Mouse (Mus musculus) forebrain, embryonic 12.5 days (tissue): ENCODE results near the gene Trim2. TPM values are rescaled to one million over a fixed set of nuclear protein-coding genes. Genes with fewer than 3 reads are reported as not detected.

Experiments
- ATAC-seq: fragments of 200-750 bp; cut with Nextera tagmentation; 2 replicates; pipeline ENCODE4 v1.8.0; 2017; ENCODE audit warnings: moderate TSS enrichment; ENCODE audit not compliant: low FRiP score
- H3K27ac ChIP-seq: fragments of 300-500 bp; sonication (generic); 2 replicates; pipeline ENCODE4 v1.5.1; 2016; ENCODE audit warnings: mild to moderate bottlenecking
- H3K27me3 ChIP-seq: fragments of 300-500 bp; sonication (generic); 2 replicates; pipeline ENCODE4 v1.6.1; 2016; ENCODE audit warnings: mild to moderate bottlenecking
- H3K36me3 ChIP-seq: fragments of 300-500 bp; sonication (generic); replicated peaks from 2 replicates; pipeline ENCODE4 v1.6.1; 2016; ENCODE audit warnings: mild to moderate bottlenecking
- H3K4me1 ChIP-seq: fragments of 300-500 bp; sonication (generic); 2 replicates; pipeline ENCODE4 v1.6.1; 2016
- H3K4me2 ChIP-seq: fragments of 300-500 bp; sonication (generic); 2 replicates; pipeline ENCODE4 v1.6.1; 2016; ENCODE audit warnings: mild to moderate bottlenecking, moderate library complexity
- H3K4me3 ChIP-seq: fragments of 300-500 bp; sonication (generic); replicated peaks from 2 replicates; pipeline ENCODE4 v1.5.1; 2016; ENCODE audit warnings: mild to moderate bottlenecking
- H3K9ac ChIP-seq: fragments of 300-500 bp; sonication (generic); 2 replicates; pipeline ENCODE4 v1.6.1; 2016; ENCODE audit warnings: mild to moderate bottlenecking
- H3K9me3 ChIP-seq: fragments of 300-500 bp; sonication (generic); 2 replicates; pipeline ENCODE4 v1.6.1; 2016
- WGBS: fragments of 180-500 bp; shearing (Covaris S2); methylation state at CpG from one replicate; pipeline ENCODE4 v1.1.7; 2016; 5-methylcytosine and 5-hydroxymethylcytosine counted together
- polyA plus RNA-seq: library from polyadenylated mRNA; unstranded; fragments of >200 nt; fragmentation: Nextera tagmentation; extraction: Ambion mirVana; gene quantifications from 2 replicates; pipeline ENCODE4 v1.2.1, GENCODE M21; 2016

The Trim2 gene
- polyA plus RNA-seq, 1 experiment from 2014 or later: 107 TPM

GRCm38 (mm10) chr3:84190513-84191061 is 116.1 kb downstream of the Trim2 start:
- Histone ChIP-seq H3K27ac (no peak overlapping the region), H3K27me3 (peaks cover 6% of the 10 kb centered on the region; the same call in 1 of the 2 replicates), H3K36me3 (peaks cover 43% of the 10 kb centered on the region), H3K9me3 (no peaks in the 10 kb centered on the region), H3K9ac (no peak overlapping the region), H3K4me1 (peaks cover 20% of the 10 kb centered on the region), H3K4me2 (peak overlapping the region; percentile 15; the same call in 1 of the 2 replicates), H3K4me3 (no peak overlapping the region)
- ATAC-seq: peak; percentile 56
- WGBS: 25% methylated on average over 41 of the region's 41 CpGs

- Histone ChIP-seq H3K4me2 (no peak overlapping the region; the same call in 1 of the 2 replicates), H3K36me3 (peaks cover 46% of the 10 kb centered on the region), H3K4me3 (no peak overlapping the region), H3K9ac (no peak overlapping the region), H3K4me1 (peaks cover 20% of the 10 kb centered on the region), H3K9me3 (no peaks in the 10 kb centered on the region), H3K27ac (no peak overlapping the region), H3K27me3 (peaks cover 6% of the 10 kb centered on the region; the same call in 1 of the 2 replicates)
- no peak for ATAC-seq
- WGBS: 66% methylated on average over 10 of the region's 10 CpGs
Measured at GRCm38 (mm10) chr3:84189629-84190173, 117.0 kb downstream of the Trim2 start.

GRCm38 (mm10) chr3:84181717-84182116 is 125.0 kb downstream of the Trim2 start:
- no peak for ATAC-seq
- Histone ChIP-seq H3K9me3 (no peaks in the 10 kb centered on the region), H3K9ac (no peak overlapping the region), H3K27ac (no peak overlapping the region), H3K4me2 (no peak overlapping the region), H3K36me3 (peaks cover 15% of the 10 kb centered on the region), H3K4me3 (no peak overlapping the region), H3K4me1 (peaks cover 12% of the 10 kb centered on the region), H3K27me3 (no peaks in the 10 kb centered on the region)
- whole genome bisulfite sequencing: 9% methylated on average over 4 of the region's 4 CpGs

GRCm38 (mm10) chr3:84181102-84181501 is 125.6 kb downstream of the Trim2 start:
- no peak for ATAC-seq
- H3K9ac ChIP-seq: no peak overlapping the region
- H3K4me3 ChIP-seq: no peak overlapping the region
- no peaks in the 10 kb centered on the region for H3K27me3 ChIP-seq
- 24% methylated on average over 8 of the region's 8 CpGs for WGBS
- no peak overlapping the region for H3K27ac ChIP-seq
- no peaks in the 10 kb centered on the region for H3K9me3 ChIP-seq
- no peak overlapping the region for H3K4me2 ChIP-seq
- peaks cover 18% of the 10 kb centered on the region for H3K4me1 ChIP-seq
- peaks cover 20% of the 10 kb centered on the region for H3K36me3 ChIP-seq

- no peak for ATAC-seq
- 72% methylated on average over 2 of the region's 2 CpGs for WGBS
Measured at GRCm38 (mm10) chr3:84180304-84180703, 126.4 kb downstream of the Trim2 start.

GRCm38 (mm10) chr3:84177834-84178233 is 128.8 kb downstream of the Trim2 start:
- H3K9ac ChIP-seq: no peak overlapping the region
- no peak overlapping the region for H3K4me3 ChIP-seq
- H3K9me3 ChIP-seq: no peaks in the 10 kb centered on the region
- H3K4me2 ChIP-seq: no peak overlapping the region
- no peaks in the 10 kb centered on the region for H3K27me3 ChIP-seq
- H3K27ac ChIP-seq: no peak overlapping the region
- WGBS: 82% methylated on average over 2 of the region's 2 CpGs
- H3K4me1 ChIP-seq: peaks cover 18% of the 10 kb centered on the region
- H3K36me3 ChIP-seq: peaks cover 18% of the 10 kb centered on the region
- no peak for ATAC-seq

More at GRCm38 (mm10) chr3:84180304-84180703, 126.4 kb downstream of the Trim2 start:
- H3K36me3 ChIP-seq: peaks cover 20% of the 10 kb centered on the region
- H3K4me1 ChIP-seq: peaks cover 18% of the 10 kb centered on the region
- H3K4me2 ChIP-seq: no peak overlapping the region
- no peak overlapping the region for H3K9ac ChIP-seq
- H3K27me3 ChIP-seq: no peaks in the 10 kb centered on the region
- H3K27ac ChIP-seq: no peak overlapping the region
- no peak overlapping the region for H3K4me3 ChIP-seq
- H3K9me3 ChIP-seq: no peaks in the 10 kb centered on the region

GRCm38 (mm10) chr3:84175337-84176315 is 131.1 kb downstream of the Trim2 start:
- Histone ChIP-seq H3K27ac (no peak overlapping the region), H3K27me3 (no peaks in the 10 kb centered on the region), H3K36me3 (peaks cover 38% of the 10 kb centered on the region), H3K4me2 (no peak overlapping the region), H3K4me3 (no peak overlapping the region), H3K9me3 (no peaks in the 10 kb centered on the region), H3K9ac (no peak overlapping the region), H3K4me1 (peaks cover 5% of the 10 kb centered on the region)
- peak; percentile 82 for ATAC-seq
- 54% methylated on average over 7 of the region's 7 CpGs for WGBS

GRCm38 (mm10) chr3:84173581-84174154 is 133.0 kb downstream of the Trim2 start, which contains the start of gene Gm6525:
Gm6525 (plus strand) TSS chr3:84174104.
- 72% methylated on average over 11 of the region's 11 CpGs for WGBS
- H3K27me3 ChIP-seq: no peaks in the 10 kb centered on the region
- ATAC-seq: no peak
- H3K4me2 ChIP-seq: no peak within 1 kb of the TSS
- no peak within 1 kb of the TSS for H3K27ac ChIP-seq
- H3K36me3 ChIP-seq: peaks cover 50% of the 10 kb centered on the region
- no peak within 1 kb of the TSS for H3K9ac ChIP-seq
- H3K4me3 ChIP-seq: no peak within 1 kb of the TSS
- H3K9me3 ChIP-seq: no peaks in the 10 kb centered on the region
- peaks cover 5% of the 10 kb centered on the region for H3K4me1 ChIP-seq

- 0 out of 2 replicates have a peak, but pooled peaks have one; percentile 57 for ATAC-seq
- Histone ChIP-seq H3K4me2 (no peak overlapping the region), H3K36me3 (peaks cover 48% of the 10 kb centered on the region)
Measured at GRCm38 (mm10) chr3:84172406-84172805, 134.3 kb downstream of the Trim2 start.

GRCm38 (mm10) chr3:84169393-84170005 is 137.2 kb downstream of the Trim2 start:
- H3K27ac ChIP-seq: no peak overlapping the region
- WGBS: 77% methylated on average over 8 of the region's 8 CpGs
- H3K9me3 ChIP-seq: no peaks in the 10 kb centered on the region
- H3K27me3 ChIP-seq: no peaks in the 10 kb centered on the region
- no peak overlapping the region for H3K9ac ChIP-seq
- no peak overlapping the region for H3K4me2 ChIP-seq
- H3K36me3 ChIP-seq: peaks cover 64% of the 10 kb centered on the region
- no peak overlapping the region for H3K4me3 ChIP-seq
- H3K4me1 ChIP-seq: no peaks in the 10 kb centered on the region; the same call in 1 of the 2 replicates
- no peak for ATAC-seq

More at GRCm38 (mm10) chr3:84172406-84172805, 134.3 kb downstream of the Trim2 start:
- Histone ChIP-seq H3K9me3 (no peaks in the 10 kb centered on the region), H3K27me3 (no peaks in the 10 kb centered on the region), H3K4me1 (peaks cover 5% of the 10 kb centered on the region), H3K27ac (no peak overlapping the region), H3K9ac (no peak overlapping the region), H3K4me3 (no peak overlapping the region)
- WGBS: 58% methylated on average over 11 of the region's 11 CpGs

GRCm38 (mm10) chr3:84168943-84169342 is 137.7 kb downstream of the Trim2 start:
- no peak overlapping the region for H3K27ac ChIP-seq
- H3K9ac ChIP-seq: no peak overlapping the region
- no peaks in the 10 kb centered on the region; the same call in 1 of the 2 replicates for H3K4me1 ChIP-seq
- WGBS: 91% methylated on average over 6 of the region's 6 CpGs
- H3K9me3 ChIP-seq: no peaks in the 10 kb centered on the region
- H3K36me3 ChIP-seq: peaks cover 69% of the 10 kb centered on the region
- no peak for ATAC-seq
- no peaks in the 10 kb centered on the region for H3K27me3 ChIP-seq
- no peak overlapping the region for H3K4me3 ChIP-seq
- no peak overlapping the region for H3K4me2 ChIP-seq
